Mouse (Mus musculus): ENCODE measurements around the gene Hvcn1.

Hvcn1 gene

DNA sequence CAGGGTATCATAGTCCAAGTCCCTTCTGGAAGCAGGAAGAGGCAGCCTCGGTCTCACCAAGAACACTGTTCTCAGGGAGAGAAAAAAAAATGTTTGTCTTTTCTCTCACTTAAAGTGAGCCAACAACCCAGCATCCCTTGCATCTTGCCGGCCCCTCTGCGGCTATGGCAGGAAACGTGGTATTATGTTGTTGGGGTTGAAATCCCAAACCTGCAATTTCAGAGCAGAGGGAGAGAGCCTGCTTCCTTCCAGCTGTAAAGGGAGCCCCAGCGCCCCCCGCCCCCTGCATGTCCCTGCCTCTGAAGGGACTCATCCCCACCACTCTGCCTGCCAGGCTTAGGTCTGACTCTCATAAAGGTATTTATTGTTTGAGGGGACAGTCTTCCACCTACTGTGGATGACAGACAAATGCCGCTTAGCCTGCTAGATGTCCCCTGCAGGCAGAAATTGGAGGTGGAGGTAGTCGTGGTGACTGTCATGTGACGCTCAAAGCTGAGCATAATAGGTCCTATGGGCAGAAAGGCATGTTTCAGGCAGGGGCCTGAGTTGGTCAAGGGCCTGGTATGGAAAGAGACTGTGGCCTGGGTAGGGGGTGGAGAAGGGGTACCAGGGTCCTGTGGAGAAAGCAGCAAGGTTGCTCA lies 28.7 kb downstream of the Hvcn1 start:
- no peak for DNase-seq

DNA sequence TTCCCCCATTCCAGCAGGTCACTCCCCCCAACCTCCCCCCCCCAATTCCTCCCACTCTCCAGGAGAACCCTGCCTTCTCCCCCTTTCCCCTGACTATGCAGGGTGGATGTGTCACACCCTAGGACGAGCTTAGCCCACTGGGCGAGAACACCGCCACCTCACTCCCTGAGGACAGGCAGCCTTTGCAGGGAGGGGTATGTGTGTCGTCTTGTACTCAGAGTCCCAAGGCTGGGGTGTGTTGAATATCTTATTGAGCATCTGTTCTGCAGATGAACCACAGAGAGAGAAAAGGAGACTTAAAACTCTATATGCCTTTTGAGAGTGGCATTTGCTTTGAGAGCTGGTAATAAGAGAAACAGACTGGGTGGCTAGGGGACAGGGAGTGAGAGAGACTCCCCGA lies 30.6 kb downstream of the Hvcn1 start:
- no peak for DNase-seq

GRCm38 (mm10) chr5:122239618-122240017 lies 33.0 kb downstream of the Hvcn1 start:
- DNase-seq = no peak

GRCm38 (mm10) chr5:122240521-122240920 lies 33.9 kb downstream of the Hvcn1 start:
- DNase-seq = peak; percentile 34 to 75

GRCm38 (mm10) chr5:122240989-122241388 lies 34.4 kb downstream of the Hvcn1 start:
- DNase-seq = no peak

- no peak for DNase-seq
Measured at GRCm38 (mm10) chr5:122242521-122243123, 36.0 kb downstream of the Hvcn1 start.

GRCm38 (mm10) chr5:122243781-122244523 lies 37.3 kb downstream of the Hvcn1 start:
- no peak for DNase-seq

DNA sequence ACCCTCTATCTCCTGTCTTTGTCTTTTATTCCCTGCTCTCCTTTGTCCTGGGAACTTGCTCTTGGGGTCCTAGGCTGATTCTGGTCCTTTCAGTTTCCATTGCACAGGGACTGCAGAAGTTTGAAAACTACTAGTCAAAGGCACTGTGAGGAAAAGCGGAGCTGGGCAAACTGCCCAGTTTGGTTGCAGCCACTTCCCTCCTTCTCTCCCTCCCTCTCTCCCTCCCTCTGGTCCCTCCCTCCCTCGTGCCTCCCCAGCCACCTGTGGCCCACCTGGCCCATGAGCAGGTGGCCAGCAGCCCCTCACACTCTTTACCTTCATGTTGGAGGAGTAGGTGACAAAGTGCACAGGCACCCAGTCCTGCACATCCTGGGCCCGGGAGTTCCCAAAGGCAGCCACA lies 38.6 kb downstream of the Hvcn1 start:
- no peak for DNase-seq

- no peak for DNase-seq
Measured at GRCm38 (mm10) chr5:122246547-122247167, 40.1 kb downstream of the Hvcn1 start.

DNA sequence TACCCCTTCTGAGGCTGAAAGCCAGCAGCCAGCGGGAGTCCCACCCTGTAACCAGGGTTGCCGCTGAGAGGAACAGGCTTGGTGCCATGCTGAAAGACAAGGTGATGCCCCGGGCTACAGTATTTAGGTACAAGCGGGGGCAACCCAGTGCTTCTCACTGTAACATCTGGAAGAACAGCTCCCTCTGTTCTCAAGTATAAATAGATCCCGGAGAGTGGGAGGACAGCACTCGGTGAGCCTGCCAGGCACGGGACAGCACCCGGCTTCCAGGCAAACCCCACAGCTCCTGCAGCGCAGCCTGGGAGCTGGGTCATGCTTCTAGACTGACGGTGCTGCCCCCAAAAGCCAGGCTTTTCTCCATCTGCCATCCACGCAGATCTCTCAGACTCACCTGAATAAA lies 40.9 kb downstream of the Hvcn1 start:
- no peak for DNase-seq

- DNase-seq = no peak
Measured at GRCm38 (mm10) chr5:122247934-122248333, 41.3 kb downstream of the Hvcn1 start.

DNA sequence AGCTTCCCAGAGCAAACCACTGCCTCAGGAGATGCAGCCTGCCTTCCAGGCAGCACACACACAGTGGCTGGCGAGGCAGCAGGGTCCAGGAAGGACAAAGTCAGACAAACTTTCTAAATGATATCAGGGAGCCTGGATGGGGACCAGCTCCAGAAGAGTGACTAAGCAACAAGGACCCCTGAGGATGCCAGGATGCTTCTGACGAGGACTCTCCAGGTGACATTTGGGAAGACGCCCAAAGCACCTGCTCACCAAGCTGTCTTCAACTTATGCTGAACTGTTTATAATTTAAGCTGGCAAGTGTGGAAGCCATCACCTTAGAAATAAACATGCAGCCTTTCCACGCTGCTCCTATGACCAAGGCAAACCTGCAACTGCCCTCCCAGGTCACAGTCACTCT lies 42.7 kb downstream of the Hvcn1 start:
- no peak for DNase-seq

DNA sequence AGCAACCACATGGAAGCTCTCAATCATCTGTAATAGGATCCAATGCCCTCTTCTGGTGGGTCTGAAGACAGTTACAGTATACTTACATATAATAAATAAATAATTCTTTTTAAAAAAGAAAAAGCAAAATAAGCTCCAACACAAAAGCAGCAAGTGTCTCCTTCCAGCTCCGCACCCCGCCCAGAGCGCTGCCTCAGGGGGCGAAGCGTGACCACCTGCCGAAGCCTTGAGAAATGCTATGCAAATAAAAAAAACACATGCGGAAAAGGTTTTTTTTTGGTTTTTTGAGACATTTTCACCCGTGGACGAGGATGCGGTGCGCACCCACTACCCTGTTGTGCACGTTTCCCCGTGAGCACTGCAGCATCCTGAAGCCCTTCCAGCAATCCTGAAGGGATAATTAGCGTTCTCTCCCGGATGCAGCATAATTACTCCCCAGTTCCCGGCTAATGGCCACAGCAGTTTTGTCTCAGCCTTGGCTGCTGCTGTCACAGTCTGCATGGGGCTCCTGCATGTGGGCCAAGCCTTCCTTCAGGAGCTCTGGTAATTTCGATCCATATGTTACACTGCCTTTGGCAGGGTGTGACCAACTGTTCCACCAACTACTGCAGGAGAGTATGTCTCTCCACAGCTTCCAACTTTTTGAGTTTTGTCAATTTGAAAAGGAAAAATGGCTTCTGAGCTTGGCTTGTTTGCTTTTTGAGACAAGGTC lies 45.4 kb downstream of the Hvcn1 start:
- DNase-seq = no peak

DNA sequence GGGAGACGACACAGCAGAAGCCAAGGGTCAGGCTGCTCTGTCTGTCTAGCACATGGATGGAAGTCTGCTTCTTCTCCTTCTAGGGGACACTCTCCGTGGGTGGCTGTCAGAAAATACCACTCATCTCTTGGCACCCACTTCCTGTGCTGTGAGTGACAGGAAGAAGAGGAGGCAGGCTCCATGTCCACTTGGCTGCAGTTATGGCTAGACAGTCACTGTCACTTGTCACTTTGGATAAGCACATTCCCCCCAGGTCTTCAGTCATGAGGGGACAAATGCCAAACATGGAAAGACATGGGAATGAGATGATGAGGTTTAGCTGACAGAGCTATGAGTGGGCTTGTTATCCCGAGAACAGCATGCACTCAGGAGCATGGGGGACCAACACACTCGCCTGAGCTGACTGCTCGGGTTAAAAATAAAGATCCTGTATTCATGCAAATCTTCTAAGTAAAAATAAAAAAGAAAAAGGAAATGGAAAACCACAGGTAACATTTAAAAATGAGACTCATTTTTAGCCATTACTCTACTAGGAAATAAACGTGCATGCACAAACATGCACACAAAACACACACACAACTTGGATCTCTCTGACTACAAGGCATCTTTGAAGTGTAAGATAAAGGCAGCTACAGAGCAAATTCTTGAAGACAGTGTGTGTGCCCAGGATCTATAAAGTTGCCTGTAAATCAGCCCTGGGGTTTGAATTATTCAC lies 51.6 kb downstream of the Hvcn1 start:
- no peak for DNase-seq

GRCm38 (mm10) chr5:122262104-122262503 lies 55.5 kb downstream of the Hvcn1 start:
- no peak for DNase-seq

- DNase-seq = peak; percentile 84 to 85
Measured at GRCm38 (mm10) chr5:122263933-122264905, 57.6 kb downstream of the Hvcn1 start, which contains the start of gene Tctn1. Gene Tctn1, minus strand, starts transcription at chr5:122264460.

- DNase-seq = no peak
Measured at GRCm38 (mm10) chr5:122265187-122265586, 58.6 kb downstream of the Hvcn1 start.

DNA sequence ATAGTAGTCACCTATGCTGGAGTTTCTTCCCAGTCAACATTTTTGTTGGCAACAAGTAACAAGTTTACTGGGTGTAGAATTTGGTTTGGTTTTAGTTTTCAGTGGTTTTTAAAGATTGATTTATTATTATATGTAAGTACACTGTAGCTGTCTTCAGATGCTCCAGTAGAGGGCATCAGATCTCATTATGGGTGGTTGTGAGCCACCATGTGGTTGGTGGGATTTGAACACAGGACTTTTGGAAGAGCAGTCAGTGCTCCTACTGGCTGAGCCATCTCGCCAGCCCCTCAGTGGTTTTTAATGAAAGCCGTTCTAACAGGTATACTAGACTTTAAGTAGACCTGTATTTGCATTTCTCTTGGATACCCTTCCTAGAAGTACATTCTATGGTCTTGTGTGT lies 59.3 kb downstream of the Hvcn1 start:
- DNase-seq = no peak

GRCm38 (mm10) chr5:122267136-122267535 lies 60.5 kb downstream of the Hvcn1 start:
- DNase-seq = no peak

- peak; percentile 70 to 87 for DNase-seq
Measured at GRCm38 (mm10) chr5:122267899-122268298, 61.3 kb downstream of the Hvcn1 start.
